In the genomic region with DNA sequence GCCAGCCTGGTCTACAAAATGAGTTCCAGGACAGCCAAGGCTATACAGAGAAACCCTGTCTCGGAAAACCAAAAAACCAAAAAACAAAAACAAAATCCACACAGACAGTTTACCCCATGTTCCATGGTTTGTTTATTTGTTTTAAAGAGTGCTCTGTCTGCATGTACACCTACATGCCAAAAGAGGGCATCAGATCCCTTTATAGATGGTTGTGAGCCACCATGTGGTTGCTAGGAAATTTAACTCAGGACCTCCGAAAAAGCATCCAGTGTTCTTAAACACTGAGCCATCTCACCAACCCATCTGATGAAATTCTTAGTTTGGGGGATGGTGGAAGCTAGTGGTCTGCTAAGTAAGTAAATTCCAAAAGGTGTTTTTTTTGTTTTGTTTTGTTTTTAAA, we compare ENCODE assay signal across 1 mouse cellular context.
TF ChIP-seq lines count a peak whose summit lies in the region.

No protein-coding gene starts in this region.

TF ChIP-seq in CH12.LX, 34 proteins besides CTCF, POLR2A, EP300 and RAD21 (continued from another document):
- no peak for TF ChIP-seq KAT2A (IDR thresholded peaks at IDR 0.05; ENCODE audit: insufficient replicate concordance, low read length)
- no peak for TF ChIP-seq TCF12 (IDR thresholded peaks at IDR 0.05; ENCODE audit: low read depth, low read length)
- no peak for TF ChIP-seq NRF1 (IDR thresholded peaks at IDR 0.05; ENCODE audit: low read depth, low read length)
- TF ChIP-seq ZMIZ1 (IDR thresholded peaks at IDR 0.05; ENCODE audit: low read depth, low read length): no peak
- no peak for TF ChIP-seq ETS1 (conservative IDR thresholded peaks at IDR 0.05; ENCODE audit: low read depth, low read length)
- no peak for TF ChIP-seq IRF4 (IDR thresholded peaks at IDR 0.05; ENCODE audit: low read depth, low read length)
